Mouse (Mus musculus): ENCODE data around the gene Slc6a18.
"Not testable (repeated sequence)": the region's sequence is repeated elsewhere in the genome, so short reads cannot be mapped to it uniquely, and the experiment has no call there.

The Slc6a18 gene

DNA sequence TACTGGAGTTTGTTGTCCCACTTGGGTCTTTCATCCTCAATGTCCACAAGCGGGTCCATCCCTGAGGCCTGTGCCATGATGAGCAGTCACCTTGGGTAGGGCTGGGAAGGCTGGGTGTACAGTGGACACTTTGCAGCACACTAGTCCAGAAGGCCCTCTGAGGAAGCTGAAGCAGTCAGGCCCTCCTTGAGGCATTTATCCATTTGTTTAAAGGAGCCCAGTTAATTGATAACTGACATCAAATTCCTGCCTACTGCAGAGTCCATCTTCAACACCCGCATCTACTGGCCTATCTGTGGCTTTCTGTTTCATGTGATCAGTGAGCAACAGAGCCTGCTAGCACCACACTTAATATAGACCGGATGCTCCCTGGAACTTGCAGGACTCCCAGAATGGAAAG is at the start of gene Slc6a18:
TSS of gene Slc6a18 (minus strand) at position 171 of the 400 bp plus-strand sequence.
- DNase-seq (ENCODE audit: low spot score), result no peak

- DNase-seq (ENCODE audit: low spot score), result no peak
Observed at GRCm38 (mm10) chr13:73725315-73725714, 47.5 kb upstream of the Slc6a18 start.

GRCm38 (mm10) chr13:73723081-73723668 is 45.4 kb upstream of the Slc6a18 start:
- peak; percentile 68 for DNase-seq (ENCODE audit: low spot score)

DNA sequence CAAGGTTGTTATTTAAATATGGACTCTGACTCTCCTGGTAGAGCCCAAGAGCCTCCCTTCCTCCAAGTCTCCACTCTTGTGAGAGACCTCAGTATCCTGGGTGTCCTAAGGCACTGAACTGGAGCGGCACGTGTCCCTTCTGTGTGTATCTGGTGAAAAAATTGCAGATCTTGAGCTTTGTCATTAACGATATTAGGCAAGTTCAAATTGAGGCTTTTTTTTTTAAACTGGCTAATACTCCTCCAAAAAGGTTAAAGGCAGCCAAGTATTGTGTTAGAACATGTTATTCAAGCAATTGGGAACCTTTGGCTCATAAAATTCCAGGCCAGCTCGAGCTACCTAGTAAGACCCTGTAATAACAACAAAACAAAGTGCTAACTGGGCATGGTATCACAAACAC is 42.4 kb upstream of the Slc6a18 start:
- DNase-seq (ENCODE audit: low spot score), result no peak

GRCm38 (mm10) chr13:73718225-73718624 is 40.4 kb upstream of the Slc6a18 start:
- peak; percentile 95 for DNase-seq (ENCODE audit: low spot score)

GRCm38 (mm10) chr13:73714020-73714419 is 36.2 kb upstream of the Slc6a18 start:
- peak; percentile 23 for DNase-seq (ENCODE audit: low spot score)

GRCm38 (mm10) chr13:73713204-73713603 is 35.4 kb upstream of the Slc6a18 start:
- no peak for DNase-seq (ENCODE audit: low spot score)

GRCm38 (mm10) chr13:73712228-73712627 is 34.4 kb upstream of the Slc6a18 start:
- DNase-seq (ENCODE audit: low spot score), result no peak

DNA sequence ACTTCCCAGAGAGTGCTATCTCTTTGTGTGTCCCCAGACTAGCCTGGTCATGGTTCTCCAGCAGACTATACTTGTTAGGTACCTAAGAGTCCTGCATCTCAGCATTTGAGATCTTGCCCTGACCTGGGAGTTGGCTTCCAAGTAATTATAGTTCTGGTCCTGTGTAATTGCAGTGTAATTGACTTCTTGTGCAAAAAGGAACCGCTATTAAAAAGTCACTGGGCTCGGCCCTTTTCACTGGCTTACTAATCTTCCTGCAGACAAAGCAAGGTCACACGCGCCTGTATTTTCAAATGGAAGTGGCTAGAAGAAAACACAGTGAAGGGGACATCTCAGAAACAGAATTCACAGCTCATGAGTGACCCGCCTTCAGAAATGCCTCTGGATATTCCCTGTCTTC is 34.0 kb upstream of the Slc6a18 start:
- DNase-seq (ENCODE audit: low spot score), result no peak

- DNase-seq (ENCODE audit: low spot score), result no peak
Observed at GRCm38 (mm10) chr13:73711221-73711620, 33.4 kb upstream of the Slc6a18 start.

DNA sequence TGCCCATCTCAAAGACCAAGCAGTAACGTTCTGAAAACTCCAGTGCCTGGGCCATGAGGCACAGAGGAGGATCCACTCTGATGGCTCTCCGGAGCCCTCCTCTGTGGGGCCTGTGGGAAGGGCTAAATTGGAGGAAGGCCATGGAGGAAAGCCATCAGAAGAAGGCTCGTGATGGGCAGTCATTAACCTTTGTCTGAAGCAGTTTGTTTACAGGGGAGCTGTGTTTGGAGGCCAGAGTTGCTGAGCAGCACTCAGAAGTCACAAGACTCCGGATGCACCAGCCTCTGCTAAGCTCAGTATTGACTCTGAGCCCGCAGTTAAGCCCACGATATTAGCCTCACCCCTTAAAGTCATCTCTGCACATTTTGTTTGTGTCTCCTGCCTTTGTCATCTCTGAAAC is 31.7 kb upstream of the Slc6a18 start:
- DNase-seq (ENCODE audit: low spot score), result no peak

GRCm38 (mm10) chr13:73704694-73705325 is 27.0 kb upstream of the Slc6a18 start, which contains the start of gene Slc6a19:
Gene Slc6a19 (minus strand): TSS chr13:73704865.
- no peak for DNase-seq (ENCODE audit: low spot score)

DNA sequence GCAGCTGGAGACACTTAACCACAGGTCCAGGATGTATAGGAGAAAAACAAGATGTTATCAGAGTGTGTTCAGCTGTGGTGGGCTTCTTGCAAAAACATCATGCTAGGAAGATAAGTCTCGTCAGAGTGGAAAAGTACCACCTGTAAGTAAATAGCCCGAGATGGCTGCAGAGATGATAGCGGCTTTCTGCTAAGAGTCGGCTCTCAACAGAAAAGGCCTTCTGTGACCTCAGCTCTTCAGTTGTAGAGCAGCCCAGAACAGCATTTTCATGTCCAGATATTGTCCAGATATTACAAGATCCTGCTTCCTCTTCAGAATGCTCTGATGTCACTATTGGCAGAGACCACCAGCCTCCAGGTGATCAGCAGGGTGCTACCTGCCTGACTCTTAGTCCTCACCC is 25.7 kb upstream of the Slc6a18 start:
- DNase-seq (ENCODE audit: low spot score), result not testable (repeated sequence)

DNA sequence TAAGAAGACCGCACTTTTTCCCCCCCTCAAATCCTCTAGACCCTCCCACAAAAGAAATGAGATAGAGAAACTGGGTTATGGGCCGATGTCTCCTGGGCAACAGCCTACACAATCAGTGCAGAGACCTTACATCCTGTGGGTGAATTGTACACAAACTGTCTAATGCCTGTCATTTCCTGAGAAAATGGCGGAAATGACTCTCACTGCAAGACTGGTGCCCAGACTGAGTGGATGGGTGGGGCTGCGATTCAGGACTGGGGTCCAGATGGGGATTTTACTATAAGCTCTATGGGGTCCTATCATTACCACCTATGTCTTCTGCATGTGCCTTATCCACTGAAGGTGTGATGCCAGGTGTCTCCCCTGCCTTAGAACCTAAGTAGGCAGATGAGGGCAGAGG is 25.0 kb upstream of the Slc6a18 start:
- DNase-seq (ENCODE audit: low spot score), result no peak

DNA sequence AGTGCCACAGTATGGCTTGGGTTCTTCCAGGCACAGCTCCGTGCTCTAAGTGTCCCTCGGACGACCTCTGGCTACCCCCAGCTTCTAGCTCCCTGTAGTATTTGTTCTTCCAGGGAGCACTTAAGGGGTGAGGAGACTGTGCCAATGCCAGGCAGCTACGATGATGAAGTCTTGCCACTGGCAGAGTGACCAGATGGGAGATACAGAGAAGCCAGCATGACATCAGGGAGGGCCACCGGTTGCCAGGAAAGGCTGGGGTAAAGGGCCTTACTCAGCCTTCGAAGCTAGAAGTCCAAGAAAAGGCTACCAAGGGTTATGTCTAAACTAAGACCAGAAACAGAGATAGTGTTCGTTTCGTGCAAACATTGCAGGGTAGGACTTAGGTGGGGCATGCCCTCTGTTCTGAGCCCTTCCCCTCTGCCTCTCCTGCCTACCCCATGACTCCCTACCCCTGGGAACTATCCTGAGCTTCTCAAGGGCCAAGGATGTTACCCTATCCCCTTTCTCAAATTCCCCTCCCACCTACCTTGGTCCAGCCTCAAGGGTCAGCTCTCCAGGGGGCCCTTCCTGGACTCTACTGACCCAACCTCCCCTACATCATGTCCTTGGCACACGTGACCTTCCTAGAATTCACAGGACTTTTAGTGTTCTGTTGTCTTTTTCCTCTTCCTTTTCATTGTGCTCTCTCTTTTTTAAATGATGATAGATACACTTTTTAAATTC is 23.5 kb upstream of the Slc6a18 start:
- DNase-seq (ENCODE audit: low spot score), result no peak

GRCm38 (mm10) chr13:73700554-73700953 is 22.7 kb upstream of the Slc6a18 start:
- no peak for DNase-seq (ENCODE audit: low spot score)

- no peak for DNase-seq (ENCODE audit: low spot score)
Observed at GRCm38 (mm10) chr13:73699714-73700113, 21.9 kb upstream of the Slc6a18 start.

- DNase-seq (ENCODE audit: low spot score), result no peak
Observed at GRCm38 (mm10) chr13:73696529-73696928, 18.7 kb upstream of the Slc6a18 start.

DNA sequence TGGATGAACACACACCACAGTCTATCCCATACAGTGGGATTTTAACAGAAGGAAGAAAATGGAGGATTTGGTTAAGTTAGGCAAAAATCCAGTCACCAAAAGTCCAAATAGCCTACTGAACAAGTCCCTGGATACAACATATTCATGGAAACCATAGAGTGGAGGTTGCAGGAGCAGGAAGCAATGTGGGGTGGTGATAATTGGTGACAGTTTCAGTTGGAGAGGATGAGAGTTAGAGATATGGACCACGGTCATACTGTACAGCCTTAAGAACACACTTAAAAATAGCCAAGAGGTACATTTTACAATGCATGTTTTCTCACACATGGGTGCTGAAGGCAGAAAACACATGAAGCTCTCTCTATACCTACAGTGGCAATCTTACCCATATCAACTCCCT is 17.1 kb upstream of the Slc6a18 start:
- no peak for DNase-seq (ENCODE audit: low spot score)

- DNase-seq (ENCODE audit: low spot score), result no peak
Observed at GRCm38 (mm10) chr13:73693333-73693732, 15.5 kb upstream of the Slc6a18 start.

- peak; percentile 84 for DNase-seq (ENCODE audit: low spot score)
Observed at GRCm38 (mm10) chr13:73692249-73692868, 14.5 kb upstream of the Slc6a18 start.

GRCm38 (mm10) chr13:73688934-73689333 is 11.1 kb upstream of the Slc6a18 start:
- DNase-seq (ENCODE audit: low spot score), result no peak

DNA sequence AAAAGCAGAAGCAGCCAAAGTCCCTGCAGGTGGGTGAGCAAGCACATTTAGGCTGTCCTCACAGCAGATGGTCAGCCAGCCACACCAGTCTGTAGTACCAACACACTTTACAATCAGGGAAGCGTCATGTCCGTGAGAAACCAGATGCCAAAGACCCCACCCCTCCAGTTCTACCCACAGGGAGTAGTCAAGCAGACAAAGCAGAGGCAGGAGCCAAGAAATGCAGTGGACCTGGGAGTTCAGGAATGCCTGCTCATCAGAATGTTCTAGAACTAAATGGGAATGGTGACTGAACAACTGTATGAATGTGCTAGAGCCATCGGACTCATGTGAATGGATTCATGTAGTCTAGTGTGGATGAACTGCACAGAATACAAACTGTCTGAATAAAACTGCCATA is 9.8 kb upstream of the Slc6a18 start:
- no peak for DNase-seq (ENCODE audit: low spot score)
